Comparison of ENCODE assay signal across 8 mouse cellular contexts in the genomic region with DNA sequence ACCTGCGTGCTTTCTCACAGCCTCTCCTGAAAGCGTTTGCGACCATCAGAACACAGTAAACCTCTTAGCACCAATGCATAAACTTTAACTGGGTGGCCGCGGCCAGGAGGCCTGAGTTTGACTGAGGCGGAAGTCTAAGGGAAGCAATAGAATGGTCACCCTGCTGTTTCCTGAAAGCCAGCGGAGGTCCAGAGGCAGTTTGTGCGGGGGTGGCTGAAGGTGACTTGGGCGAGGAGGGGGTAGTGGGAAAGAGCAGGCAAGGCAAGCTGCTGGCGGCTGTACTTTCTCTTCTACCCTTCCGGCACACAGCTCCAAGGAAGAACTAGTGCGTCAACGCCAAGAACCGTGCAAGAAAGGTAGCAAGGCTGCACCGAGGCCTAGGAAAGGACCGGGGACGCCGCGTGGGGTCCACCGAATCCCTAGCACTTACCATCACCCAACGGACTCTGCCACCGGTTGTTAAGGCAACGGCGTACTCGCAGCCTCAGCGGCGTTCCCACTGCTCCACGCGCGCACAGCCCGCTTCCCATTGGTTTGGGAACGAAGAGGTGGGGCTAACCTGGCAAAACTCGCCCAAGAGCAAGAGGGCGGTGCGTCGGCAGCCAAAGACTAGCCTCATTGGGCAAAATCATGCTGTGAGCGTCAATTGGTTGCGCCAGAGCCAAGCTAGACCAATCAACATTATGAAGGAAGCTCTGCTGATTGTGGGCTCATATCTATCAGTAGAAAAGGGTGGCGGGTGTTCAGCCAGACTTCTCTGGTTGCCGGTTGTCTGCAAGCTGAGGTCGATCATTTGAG. TPM values are rescaled to one million over a fixed set of nuclear protein-coding genes. Genes with fewer than 3 reads are reported as not detected.
DNase-seq lines count a peak whose midpoint lies in the region; ATAC-seq and TF ChIP-seq lines count a peak whose summit lies in the region.

Cetn2 (minus strand) TSS at position 528 of the 798 bp plus-strand sequence.
Nsdhl (plus strand) TSS at position 674 of the 798 bp plus-strand sequence.

- H3K9me3 ChIP-seq in embryonic facial prominence, embryonic 13.5 days: no peaks in the 10 kb centered on the region
- no peaks in the 10 kb centered on the region for H3K9me3 ChIP-seq in limb, embryonic 12.5 days
- no peaks in the 10 kb centered on the region for H3K9me3 ChIP-seq in midbrain, embryonic 15.5 days

- no peaks in the 10 kb centered on the region for H3K36me3 ChIP-seq in embryonic facial prominence, embryonic 13.5 days
- no peaks in the 10 kb centered on the region; the same call in 1 of the 2 replicates for H3K36me3 ChIP-seq in kidney, adult 2 months (ENCODE audit: control insufficient read depth, insufficient read depth, low read length)
- no peaks in the 10 kb centered on the region for H3K36me3 ChIP-seq in limb, embryonic 12.5 days
- no peaks in the 10 kb centered on the region for H3K36me3 ChIP-seq in midbrain, embryonic 15.5 days (replicated peaks)
- H3K36me3 ChIP-seq in spleen, adult 2 months (ENCODE audit: control insufficient read depth, insufficient read depth, low read length): 0 out of 2 replicates have a peak, but pooled peaks cover 1% of the 10 kb centered on the region

- peak within 1 kb of the TSS; percentile 62 for H3K4me2 ChIP-seq in embryonic facial prominence, embryonic 13.5 days
- peak within 1 kb of the TSS; percentile 62 for H3K4me2 ChIP-seq in limb, embryonic 12.5 days
- H3K4me2 ChIP-seq in midbrain, embryonic 15.5 days: peak within 1 kb of the TSS; percentile 56

- H3K27me3 ChIP-seq in embryonic facial prominence, embryonic 13.5 days: peaks cover 7% of the 10 kb centered on the region; the same call in 1 of the 2 replicates
- no peaks in the 10 kb centered on the region for H3K27me3 ChIP-seq in kidney, adult 2 months (replicated peaks; ENCODE audit: control insufficient read depth, insufficient read depth, low read length)
- peaks cover 3% of the 10 kb centered on the region; the same call in 1 of the 2 replicates for H3K27me3 ChIP-seq in limb, embryonic 12.5 days
- H3K27me3 ChIP-seq in midbrain, embryonic 15.5 days (replicated peaks): no peaks in the 10 kb centered on the region
- H3K27me3 ChIP-seq in spleen, adult 2 months (ENCODE audit: control insufficient read depth, insufficient read depth, low read length): no peaks in the 10 kb centered on the region

- 24% methylated on average over 41 of the region's 41 CpGs for WGBS in embryonic facial prominence, embryonic 13.5 days
- WGBS in kidney, adult 2 months: under 1% methylated on average over 39 of the region's 41 CpGs
- 14% methylated on average over 41 of the region's 41 CpGs for WGBS in limb, embryonic 12.5 days
- WGBS in midbrain, embryonic 15.5 days: 22% methylated on average over 41 of the region's 41 CpGs
- 21% methylated on average over 41 of the region's 41 CpGs for WGBS in spleen, adult 2 months

- TF ChIP-seq CTCF in kidney, adult 2 months (conservative IDR thresholded peaks at IDR 0.05; ENCODE audit: insufficient read depth, insufficient read length, low read depth, low read length): no peak
- TF ChIP-seq CTCF in spleen, adult 2 months (IDR thresholded peaks at IDR 0.05; ENCODE audit: extremely low read depth, insufficient read depth, insufficient read length, insufficient replicate concordance): no peak

- peak; percentile 95 for ATAC-seq in embryonic facial prominence, embryonic 13.5 days (ENCODE audit: insufficient number of reproducible peaks, insufficient read depth, low FRiP score, low TSS enrichment, low read depth)
- peak; percentile 99 for ATAC-seq in limb, embryonic 12.5 days (ENCODE audit: insufficient number of reproducible peaks, insufficient read depth, low FRiP score, low TSS enrichment, low read depth)
- ATAC-seq in midbrain, embryonic 15.5 days (replicated peaks): peak; percentile 99

- H3K4me1 ChIP-seq in embryonic facial prominence, embryonic 13.5 days: no peaks in the 10 kb centered on the region
- H3K4me1 ChIP-seq in kidney, adult 2 months (ENCODE audit: control insufficient read depth, insufficient read depth, low read length): peaks cover 2% of the 10 kb centered on the region; the same call in 1 of the 2 replicates
- H3K4me1 ChIP-seq in limb, embryonic 12.5 days (replicated peaks): peaks cover 3% of the 10 kb centered on the region; the same call in 1 of the 2 replicates
- H3K4me1 ChIP-seq in midbrain, embryonic 15.5 days: peaks cover 18% of the 10 kb centered on the region
- H3K4me1 ChIP-seq in spleen, adult 2 months (ENCODE audit: control insufficient read depth, insufficient read depth, insufficient read length): no peaks in the 10 kb centered on the region; the same call in 1 of the 2 replicates

- peak; percentile 89 for DNase-seq in 3134 (ENCODE audit: extremely low read depth, insufficient read length, low spot score)
- peak; percentile 91 for DNase-seq in adrenal gland, postnatal 36 days
- DNase-seq in heart, adult 18-20 months: peak; percentile 87 to 94
- DNase-seq in kidney, adult 2 months: peak; percentile 95
- peak; percentile 73 to 76 for DNase-seq in spleen, adult 2 months (ENCODE audit: low read depth in 1 of 2, low spot score in 2 of 2)

- H3K4me3 ChIP-seq in embryonic facial prominence, embryonic 13.5 days: peak within 1 kb of the TSS; percentile 55
- peak within 1 kb of the TSS; percentile 96 for H3K4me3 ChIP-seq in kidney, adult 2 months (ENCODE audit: insufficient read depth, low read depth, low read length)
- H3K4me3 ChIP-seq in limb, embryonic 12.5 days (replicated peaks): peak within 1 kb of the TSS; percentile 54
- H3K4me3 ChIP-seq in midbrain, embryonic 15.5 days: peak within 1 kb of the TSS; percentile 57
- H3K4me3 ChIP-seq in spleen, adult 2 months (ENCODE audit: extremely low read depth, insufficient read depth, insufficient read length): peak within 1 kb of the TSS; percentile 96

- no peak within 1 kb of the TSS; the same call in 1 of the 2 replicates for H3K27ac ChIP-seq in embryonic facial prominence, embryonic 13.5 days
- peak within 1 kb of the TSS; percentile 58 for H3K27ac ChIP-seq in kidney, adult 2 months (ENCODE audit: insufficient read depth, low read depth, low read length)
- H3K27ac ChIP-seq in limb, embryonic 12.5 days: 0 out of 2 replicates have a peak within 1 kb of the TSS, but pooled peaks have one; percentile 23
- peak within 1 kb of the TSS; percentile 83 for H3K27ac ChIP-seq in midbrain, embryonic 15.5 days
- H3K27ac ChIP-seq in spleen, adult 2 months (ENCODE audit: insufficient read depth, low read length): peak within 1 kb of the TSS; percentile 71

- no peak for TF ChIP-seq POLR2A in kidney, adult 2 months (IDR thresholded peaks at IDR 0.05; ENCODE audit: low read depth, low read length)
- no peak for TF ChIP-seq POLR2A in spleen, adult 2 months (IDR thresholded peaks at IDR 0.05; ENCODE audit: low read depth, low read length)

- H3K9ac ChIP-seq in embryonic facial prominence, embryonic 13.5 days: peak within 1 kb of the TSS; percentile 71
- peak within 1 kb of the TSS; percentile 50 for H3K9ac ChIP-seq in limb, embryonic 12.5 days (replicated peaks)
- peak within 1 kb of the TSS; percentile 34 for H3K9ac ChIP-seq in midbrain, embryonic 15.5 days

RNA-seq across cellular contexts. Expression of gene Cetn2, which starts in this region (rescaled TPM):
- total RNA-seq in adrenal gland, postnatal 36 days (2021): 10 to 100 TPM; 48.7 to 49.5 TPM
- polyA plus RNA-seq in embryonic facial prominence, embryonic 13.5 days (2015; fragmentation: Nextera tagmentation; extraction: Ambion mirVana): 77.3 and 81.1 TPM in 2 replicates
- 10 to 100 TPM; 28.3 to 30.9 TPM for total RNA-seq in heart, adult 18-20 months (2021)
- polyA plus RNA-seq in kidney, adult 2 months (2012; rRNA removed): 12.4 and 22.7 TPM in 2 replicates
- polyA plus RNA-seq in limb, embryonic 12.5 days (2016; fragmentation: Nextera tagmentation; extraction: Ambion mirVana): 82.8 and 85.6 TPM in 2 replicates
- polyA plus RNA-seq in midbrain, embryonic 15.5 days (2015; fragmentation: Nextera tagmentation; extraction: Ambion mirVana): 63.2 and 63.5 TPM in 2 replicates
- 2.7 and 3.5 TPM in 2 replicates for polyA plus RNA-seq in spleen, adult 2 months (2012; rRNA removed)

RNA-seq across cellular contexts. Expression of gene Nsdhl, which starts in this region (rescaled TPM):
- 10 to 100 TPM; 48.7 to 50.8 TPM for total RNA-seq in adrenal gland, postnatal 36 days (2021)
- polyA plus RNA-seq in embryonic facial prominence, embryonic 13.5 days (2015; fragmentation: Nextera tagmentation; extraction: Ambion mirVana): 22.4 and 22.7 TPM in 2 replicates
- total RNA-seq in heart, adult 18-20 months (2021): 1 to 10 TPM; 4.2 to 6.4 TPM
- polyA plus RNA-seq in kidney, adult 2 months (2012; rRNA removed): 43.7 and 45.7 TPM in 2 replicates
- 22.5 and 24.3 TPM in 2 replicates for polyA plus RNA-seq in limb, embryonic 12.5 days (2016; fragmentation: Nextera tagmentation; extraction: Ambion mirVana)
- 46.9 and 50.2 TPM in 2 replicates for polyA plus RNA-seq in midbrain, embryonic 15.5 days (2015; fragmentation: Nextera tagmentation; extraction: Ambion mirVana)
- 3.4 and 4.2 TPM in 2 replicates for polyA plus RNA-seq in spleen, adult 2 months (2012; rRNA removed)

Comparison
In these comparisons a context has a peak if more than half of its experiments do, and no peak if none do; other contexts are left out.
1. RNA of gene Nsdhl (total RNA-seq): 48.7 to 50.8 TPM in adrenal gland, postnatal 36 days; 4.2 to 6.4 TPM in heart, adult 18-20 months; every median in the first group is over 4 times any median in the second.
2. Peak in every context shown above with its lines, with median percentiles within 50 percentile points of each other: DNase-seq, ATAC-seq, H3K4me2 ChIP-seq, H3K4me3 ChIP-seq and H3K9ac ChIP-seq.